Mouse (Mus musculus) urinary bladder, adult 2 months (tissue): ENCODE data around the gene Ccpg1. TPM values are rescaled to one million over a fixed set of nuclear protein-coding genes. Genes with fewer than 3 reads are reported as not detected.

Experiments used
- DNase-seq: peaks from one replicate; pipeline ENCODE4 v3.0.0; 2022; ENCODE audit warnings: low spot score
- polyA plus RNA-seq: library from polyadenylated mRNA; depleted of rRNA; stranded (reverse); fragments of >200 nt; gene quantifications from 2 replicates; pipeline ENCODE4 v1.2.3, GENCODE M21; 2012; rRNA removed

The Ccpg1 gene
- 25.9 and 49.0 TPM in 2 replicates for polyA plus RNA-seq

- DNase-seq: peak; percentile 80
Measured at GRCm38 (mm10) chr9:72985250-72986220, at the start of gene Ccpg1, which contains the start of gene Ccpg1os. Gene Ccpg1, plus strand, starts transcription at chr9:72985429. Gene Ccpg1os, minus strand, starts transcription at chr9:72985382.

GRCm38 (mm10) chr9:72936301-72936700, 48.9 kb upstream of the Ccpg1 start:
- no peak for DNase-seq

GRCm38 (mm10) chr9:72943424-72943823, 41.8 kb upstream of the Ccpg1 start:
- no peak for DNase-seq

- no peak for DNase-seq
Measured at GRCm38 (mm10) chr9:72944286-72944685, 40.9 kb upstream of the Ccpg1 start.

DNA sequence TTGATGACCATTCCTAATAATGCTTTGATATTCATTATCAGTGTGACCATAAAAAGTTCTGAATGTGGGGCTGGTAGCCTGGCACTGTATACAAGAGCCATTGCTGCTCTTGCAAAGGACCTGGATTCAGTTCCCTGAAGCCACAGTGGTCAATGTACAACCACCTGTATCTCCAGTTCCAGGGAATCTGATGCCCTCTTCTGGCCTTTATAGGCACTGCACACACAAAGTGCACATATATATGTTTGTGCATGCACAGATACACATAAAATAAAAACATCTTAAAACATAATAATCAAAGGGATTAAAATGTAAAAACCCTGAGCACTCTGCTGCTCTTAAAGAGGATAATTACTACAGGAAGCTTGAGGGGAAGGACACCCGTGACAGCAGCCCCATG, 38.2 kb upstream of the Ccpg1 start:
- no peak for DNase-seq

GRCm38 (mm10) chr9:72949572-72949971, 35.7 kb upstream of the Ccpg1 start:
- DNase-seq: no peak

- no peak for DNase-seq
Measured at GRCm38 (mm10) chr9:72954746-72955145, 30.5 kb upstream of the Ccpg1 start.

GRCm38 (mm10) chr9:72955546-72955945, 29.7 kb upstream of the Ccpg1 start:
- no peak for DNase-seq

- DNase-seq: peak; percentile 47
Measured at GRCm38 (mm10) chr9:72958521-72959450, 26.4 kb upstream of the Ccpg1 start, which contains the start of the genes Dyx1c1 and Gm44503. Gene Dyx1c1, plus strand, starts transcription at chr9:72958785. Gene Gm44503, plus strand, starts transcription at chr9:72958852.

GRCm38 (mm10) chr9:72961346-72961745, 23.9 kb upstream of the Ccpg1 start:
- no peak for DNase-seq

DNA sequence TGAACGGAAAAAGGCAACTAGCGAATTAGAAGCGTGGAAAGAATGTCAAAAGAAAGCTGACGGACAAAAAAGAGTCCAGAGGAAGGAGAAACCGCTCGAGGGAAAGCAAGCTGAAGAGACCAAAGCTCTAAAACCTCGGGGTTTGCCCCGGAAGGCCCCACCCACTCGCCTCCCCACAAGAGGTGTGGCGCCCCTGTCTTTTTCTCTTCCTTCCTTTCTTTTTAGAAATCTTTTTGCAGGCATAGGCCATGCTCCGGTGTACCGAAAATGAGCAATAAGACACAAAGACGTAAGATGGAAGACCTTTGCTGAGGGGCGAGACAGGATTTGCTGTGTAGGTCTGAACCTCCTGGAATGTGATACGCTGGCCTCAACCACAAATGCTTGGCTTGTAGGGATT, 23.3 kb upstream of the Ccpg1 start:
- no peak for DNase-seq

DNA sequence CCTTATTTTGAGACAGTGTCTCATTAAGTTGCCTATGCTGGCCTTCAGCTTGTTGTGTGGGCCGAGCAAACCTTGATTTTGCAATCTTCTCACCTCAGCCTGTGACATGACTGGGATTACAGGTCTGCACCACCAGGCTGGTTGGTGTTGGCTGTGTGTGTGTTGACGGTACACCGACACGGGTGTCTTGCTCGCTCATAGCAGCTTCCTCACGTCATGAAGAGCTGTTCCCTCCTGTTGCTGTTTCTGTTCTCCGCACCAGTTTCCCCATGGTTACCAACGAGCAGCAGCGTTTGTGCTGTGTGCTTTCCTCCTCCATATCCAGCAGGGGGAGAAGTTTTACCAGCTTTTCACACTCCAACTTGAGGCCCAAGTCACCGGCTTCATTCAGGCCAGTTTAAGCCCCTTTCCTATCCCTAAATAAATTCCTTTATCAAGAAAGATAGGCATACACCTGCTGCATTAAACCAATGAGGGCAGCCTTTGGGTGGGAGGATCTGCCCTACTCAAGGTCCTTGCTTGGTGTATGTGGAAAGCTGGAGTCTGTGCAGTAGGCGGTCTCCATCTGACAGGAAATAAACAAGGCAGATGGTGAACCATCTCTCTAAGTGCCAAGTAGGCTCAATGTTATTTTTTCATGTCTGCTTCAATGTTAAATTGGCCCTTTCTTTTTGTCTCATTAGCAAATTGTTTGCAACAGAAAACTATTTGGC, 16.7 kb upstream of the Ccpg1 start:
- DNase-seq: peak; percentile 21

GRCm38 (mm10) chr9:72969874-72970273, 15.4 kb upstream of the Ccpg1 start:
- no peak for DNase-seq

DNA sequence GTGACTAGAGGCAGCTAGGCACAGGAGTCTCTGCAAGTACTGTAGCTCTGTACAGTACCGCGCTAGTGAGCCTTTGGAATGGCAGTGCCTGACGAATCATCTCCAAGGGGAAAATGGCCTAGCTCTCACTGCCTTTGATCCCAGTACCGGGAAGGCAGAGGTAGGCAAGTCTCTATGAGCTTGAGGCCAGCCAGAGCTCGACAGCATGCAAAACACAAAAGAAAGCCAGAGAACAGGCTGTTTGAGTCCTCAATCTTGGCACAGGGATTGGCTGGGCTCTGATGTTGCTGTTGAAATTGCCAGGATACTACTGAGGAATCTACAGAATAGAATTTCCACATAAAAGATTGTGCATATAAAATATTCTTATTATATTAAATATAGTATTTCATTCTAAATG, 12.8 kb upstream of the Ccpg1 start:
- DNase-seq: no peak

- DNase-seq: no peak
Measured at GRCm38 (mm10) chr9:72972984-72973383, 12.2 kb upstream of the Ccpg1 start.

DNA sequence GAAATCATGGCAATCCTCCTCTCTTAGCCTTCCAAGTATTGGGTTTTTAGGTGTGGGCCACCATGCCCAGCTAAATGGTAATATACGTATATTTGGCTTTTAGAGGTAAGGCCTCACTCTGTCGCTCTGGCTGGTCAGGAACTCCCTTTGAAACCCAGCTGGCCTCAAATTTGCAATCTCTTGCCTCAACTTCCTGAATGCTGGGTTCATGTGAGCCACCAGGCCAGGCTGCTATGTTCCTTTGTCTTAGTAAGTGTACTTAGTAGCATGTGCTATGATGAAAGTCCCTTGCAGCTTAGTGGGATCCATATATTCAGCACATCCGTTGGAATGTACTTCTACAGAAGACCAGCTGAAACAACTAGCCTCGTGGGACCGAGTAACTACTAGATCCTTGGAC, 10.5 kb upstream of the Ccpg1 start:
- DNase-seq: no peak

DNA sequence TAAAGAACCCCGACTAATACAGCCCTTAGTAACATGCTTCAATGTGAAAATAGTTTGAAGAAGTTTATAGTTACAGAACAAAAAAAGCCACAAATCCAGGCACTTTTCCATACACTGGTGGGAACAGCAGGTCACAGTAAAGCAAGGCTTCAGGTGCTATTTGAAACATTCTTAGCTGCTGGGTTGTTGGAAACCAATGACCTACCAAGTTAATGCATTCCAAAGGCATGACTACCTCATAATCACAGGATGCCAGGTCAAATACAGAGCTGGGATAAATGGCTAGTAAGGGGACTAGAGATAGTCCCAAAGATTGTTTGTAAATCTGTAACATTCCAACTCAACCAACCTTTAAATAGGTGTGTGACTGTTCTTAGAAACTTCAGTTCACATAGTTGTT, 10.0 kb upstream of the Ccpg1 start:
- no peak for DNase-seq

GRCm38 (mm10) chr9:72983066-72983465, 2.2 kb upstream of the Ccpg1 start:
- DNase-seq: no peak

DNA sequence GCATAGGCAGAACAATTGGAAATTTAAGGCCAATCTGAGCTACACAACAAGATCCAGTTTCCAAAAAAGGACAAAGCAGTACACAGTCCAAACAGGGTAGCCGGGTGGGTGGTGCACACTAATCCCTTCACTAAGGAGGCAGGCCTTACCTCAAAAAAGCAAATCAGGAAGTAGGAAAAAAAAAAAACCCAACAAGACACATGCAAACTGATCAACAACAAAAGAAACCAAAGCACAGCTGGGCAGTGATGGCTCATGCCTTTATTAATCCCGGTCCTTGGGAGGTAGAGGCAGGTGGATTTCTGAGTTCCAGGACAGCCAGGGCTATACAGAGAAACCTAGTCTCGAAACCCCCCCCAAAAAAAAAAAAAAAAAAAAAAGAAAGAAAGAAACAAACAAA, 2.5 kb downstream of the Ccpg1 start:
- no peak for DNase-seq

- no peak for DNase-seq
Measured at GRCm38 (mm10) chr9:72988706-72989105, 3.5 kb downstream of the Ccpg1 start.

DNA sequence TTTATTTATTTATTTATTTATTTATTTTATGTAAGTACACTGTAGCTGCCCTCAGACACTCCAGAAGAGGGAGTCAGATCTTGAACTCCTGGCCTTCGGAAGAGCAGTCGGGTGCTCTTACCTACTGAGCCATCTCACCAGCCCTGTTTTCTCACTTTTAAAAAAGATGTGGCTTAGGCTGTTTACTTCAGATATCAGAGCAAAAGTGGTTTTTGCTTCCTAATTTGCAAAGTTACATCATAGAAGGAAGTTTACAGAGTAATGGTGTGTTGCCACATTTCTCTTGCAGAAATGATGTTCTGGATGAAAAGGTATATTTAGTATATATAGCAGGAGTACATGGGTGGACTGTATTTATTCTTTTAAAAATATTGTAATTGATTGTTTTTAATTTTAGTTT, 6.2 kb downstream of the Ccpg1 start:
- DNase-seq: no peak

DNA sequence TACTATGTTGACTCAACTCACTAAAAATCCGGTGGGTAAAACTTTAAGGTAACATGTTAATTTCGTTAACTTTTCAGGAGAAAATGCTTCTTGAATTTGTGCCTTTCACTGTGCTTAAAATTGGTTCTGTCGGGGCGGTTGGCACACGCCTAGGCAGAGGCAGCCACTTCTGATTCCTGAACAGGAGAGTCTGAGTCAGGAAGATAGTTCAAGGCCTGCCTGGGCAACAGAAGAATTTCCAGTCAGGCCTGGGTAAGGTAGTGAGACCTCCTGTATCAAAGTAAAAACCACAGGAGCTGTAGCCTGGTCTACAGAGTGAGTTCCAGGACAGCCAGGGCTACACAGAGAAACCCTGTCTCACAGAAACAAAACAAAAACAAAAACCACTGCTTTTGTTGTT, 7.3 kb downstream of the Ccpg1 start:
- no peak for DNase-seq
